Mouse (Mus musculus) midbrain, embryonic 10.5 days (tissue): ENCODE results near the gene Plin5. TPM values are rescaled to one million over a fixed set of nuclear protein-coding genes. Genes with fewer than 3 reads are reported as not detected.
"Not testable (repeated sequence)": the region's sequence is repeated elsewhere in the genome, so short reads cannot be mapped to it uniquely, and the experiment has no call there.

Experiments used
- DNase-seq: peaks from one replicate; pipeline ENCODE4 v3.0.0-alpha.2; 2017; ENCODE audit warnings: low spot score
- H3K27ac ChIP-seq: fragments of 300-500 bp; sonication (generic); replicated peaks from 2 replicates; pipeline ENCODE4 v1.5.1; 2016; ENCODE audit warnings: mild to moderate bottlenecking
- H3K27me3 ChIP-seq: fragments of 300-500 bp; sonication (generic); 2 replicates; pipeline ENCODE4 v1.6.1; 2016; ENCODE audit warnings: low read depth, mild to moderate bottlenecking; ENCODE audit not compliant: poor library complexity, severe bottlenecking
- H3K36me3 ChIP-seq: fragments of 300-500 bp; sonication (generic); 2 replicates; pipeline ENCODE4 v1.6.1; 2016; ENCODE audit warnings: mild to moderate bottlenecking, moderate library complexity
- H3K4me1 ChIP-seq: fragments of 300-500 bp; sonication (generic); 2 replicates; pipeline ENCODE4 v1.6.1; 2016
- H3K4me3 ChIP-seq: fragments of 300-500 bp; sonication (generic); 2 replicates; pipeline ENCODE4 v1.5.1; 2016; ENCODE audit warnings: mild to moderate bottlenecking, moderate library complexity
- H3K9me3 ChIP-seq: fragments of 300-500 bp; sonication (generic); replicated peaks from 2 replicates; pipeline ENCODE4 v1.6.1; 2016; ENCODE audit warnings: mild to moderate bottlenecking
- WGBS: fragments of 180-500 bp; shearing (Covaris S2); methylation state at CpG from one replicate; pipeline ENCODE4 v1.1.7; 2016; 5-methylcytosine and 5-hydroxymethylcytosine counted together
- polyA plus RNA-seq: library from polyadenylated mRNA; unstranded; fragments of >200 nt; fragmentation: Nextera tagmentation; extraction: Ambion mirVana; gene quantifications from 2 replicates; pipeline ENCODE4 v1.2.1, GENCODE M21; 2016

Gene Plin5
- polyA plus RNA-seq, 1 experiment from 2014 or later: 0.21 TPM

DNA sequence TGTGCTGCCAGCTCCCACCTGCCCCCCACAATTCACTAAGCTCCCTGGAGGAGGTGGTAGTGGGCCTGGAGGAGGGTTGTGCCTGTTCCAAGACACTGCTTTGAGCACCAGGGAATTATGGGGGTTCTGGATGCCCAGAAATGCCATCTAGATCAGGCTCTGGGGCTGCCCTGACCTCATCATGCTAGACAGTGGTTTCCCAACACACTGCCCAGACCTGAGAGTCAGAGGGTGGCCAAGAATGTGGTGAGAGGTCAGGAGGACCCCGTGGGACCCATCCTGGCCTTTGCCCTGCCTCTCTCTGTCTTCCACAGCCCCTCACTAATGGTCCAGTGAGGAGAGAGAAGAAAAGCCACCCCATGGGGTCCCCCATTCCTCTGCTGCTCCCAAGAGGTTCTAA, 6.4 kb downstream of the Plin5 start:
- Histone ChIP-seq H3K27ac (no peak overlapping the region), H3K4me1 (peaks cover 10% of the 10 kb centered on the region; the same call in 1 of the 2 replicates), H3K36me3 (no peaks in the 10 kb centered on the region), H3K9me3 (no peaks in the 10 kb centered on the region), H3K27me3 (peaks cover 4% of the 10 kb centered on the region), H3K4me3 (no peak overlapping the region)
- WGBS: 70% methylated on average over 1 of the region's 1 CpGs
- DNase-seq: no peak

DNA sequence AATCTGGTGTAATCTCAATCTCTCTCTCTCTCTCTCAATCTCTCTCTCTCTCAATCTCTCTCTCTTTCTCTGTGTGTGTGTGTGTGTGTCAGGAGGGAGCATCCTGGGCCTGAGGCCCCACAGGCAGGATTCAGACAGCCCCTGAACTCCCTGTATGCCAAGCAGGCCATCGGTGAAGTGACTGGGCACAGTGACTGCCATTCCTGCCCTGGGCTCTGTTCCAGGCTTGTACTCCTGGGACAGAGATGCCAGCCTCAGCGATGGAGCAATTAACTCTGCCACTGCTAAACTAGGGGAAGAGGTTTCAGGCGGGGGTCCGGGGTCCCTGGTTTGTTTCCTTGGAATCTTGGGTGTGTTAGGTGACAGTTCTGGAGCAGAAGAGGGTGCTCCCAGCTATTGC, 6.8 kb downstream of the Plin5 start:
- peaks cover 10% of the 10 kb centered on the region; the same call in 1 of the 2 replicates for H3K4me1 ChIP-seq
- no peak overlapping the region for H3K4me3 ChIP-seq
- no peak for DNase-seq
- WGBS: 67% methylated on average over 4 of the region's 4 CpGs
- H3K36me3 ChIP-seq: no peaks in the 10 kb centered on the region
- no peaks in the 10 kb centered on the region for H3K9me3 ChIP-seq
- no peak overlapping the region for H3K27ac ChIP-seq
- H3K27me3 ChIP-seq: no peaks in the 10 kb centered on the region; the same call in 1 of the 2 replicates

DNA sequence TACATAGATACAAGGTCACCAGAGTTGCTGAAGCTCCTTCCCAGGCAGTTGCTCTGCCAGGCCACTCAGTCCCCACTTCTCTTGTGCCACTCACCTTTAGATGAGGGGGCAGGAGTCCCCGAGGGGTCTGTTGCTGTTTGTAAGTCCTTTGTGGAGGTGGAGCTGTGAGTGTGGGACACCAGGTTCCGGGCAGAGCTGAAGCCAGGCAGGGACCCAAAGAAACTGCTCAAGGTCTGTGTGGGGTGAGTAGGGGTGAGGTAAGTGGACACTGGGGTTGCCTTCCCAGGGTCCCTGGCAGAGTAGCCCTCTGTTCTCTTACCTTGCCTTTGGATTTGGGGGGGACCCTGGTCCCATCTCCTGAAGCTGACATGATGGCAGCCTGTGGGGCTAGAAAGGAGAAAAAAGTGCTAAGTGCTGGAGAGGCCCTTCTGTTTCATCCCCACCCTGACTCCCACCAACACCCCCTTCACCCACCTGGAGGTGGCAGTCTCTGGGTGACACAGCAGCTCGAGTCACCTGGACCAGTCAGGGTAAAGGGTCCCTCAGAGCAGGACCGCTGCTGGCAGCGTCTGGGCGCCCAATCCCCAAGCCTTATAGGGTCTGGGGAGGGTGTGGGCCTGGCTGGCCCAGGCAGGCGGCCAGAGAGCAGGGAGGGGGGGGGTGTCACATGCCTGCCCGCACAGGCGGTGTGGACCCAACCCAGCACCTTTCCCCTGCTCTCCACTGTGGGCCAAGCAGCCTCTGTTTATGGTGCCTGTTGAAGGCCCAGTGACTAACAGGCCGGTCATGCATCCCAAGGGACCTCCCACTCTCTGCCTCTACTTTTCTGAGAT, 8.0 kb downstream of the Plin5 start, which contains the start of gene Plin4:
Gene Plin4, minus strand, starts transcription at position 585 of the 833 bp plus-strand sequence.
- DNase-seq: no peak
- no peaks in the 10 kb centered on the region for H3K27me3 ChIP-seq
- no peaks in the 10 kb centered on the region for H3K9me3 ChIP-seq
- WGBS: 63% methylated on average over 8 of the region's 10 CpGs
- no peaks in the 10 kb centered on the region for H3K36me3 ChIP-seq
- no peak within 1 kb of the TSS for H3K4me3 ChIP-seq
- H3K4me1 ChIP-seq: peaks cover 10% of the 10 kb centered on the region; the same call in 1 of the 2 replicates
- H3K27ac ChIP-seq: no peak within 1 kb of the TSS

DNA sequence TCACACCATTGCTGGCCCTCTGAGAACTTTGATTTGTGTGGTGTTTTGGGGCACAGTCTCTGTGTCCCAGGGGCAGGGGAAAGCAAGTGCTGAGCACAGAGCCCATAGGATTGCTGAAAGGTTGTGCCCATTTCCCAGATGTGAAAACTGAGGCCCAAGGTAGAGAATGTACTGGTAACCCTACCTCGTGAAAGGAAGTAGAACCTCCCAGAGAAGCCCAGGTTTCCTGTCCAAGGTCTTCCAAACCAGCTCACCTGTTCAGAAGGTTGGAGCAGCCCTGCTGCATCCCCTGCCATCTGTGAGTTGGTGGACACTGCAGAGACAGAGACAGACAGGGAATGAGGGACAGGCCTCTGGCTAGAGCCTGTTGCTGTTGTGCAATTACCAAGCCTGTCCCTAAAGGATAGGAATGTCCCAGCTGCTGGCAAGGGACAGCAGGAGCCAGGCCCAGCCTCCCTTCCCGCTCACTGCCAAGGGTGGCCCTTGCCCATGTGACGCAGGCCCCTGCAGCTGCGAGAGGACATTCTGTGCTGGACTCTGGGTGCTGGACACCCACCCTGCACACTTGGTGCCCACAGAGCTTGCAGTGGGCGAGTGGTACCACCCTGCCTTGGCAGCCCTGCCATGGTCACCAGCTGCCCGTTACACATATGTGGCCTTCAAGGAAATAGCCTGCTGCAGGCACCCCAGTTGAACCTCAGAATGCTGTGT, 8.9 kb downstream of the Plin5 start:
- Histone ChIP-seq H3K27ac (no peak overlapping the region), H3K36me3 (peaks cover 7% of the 10 kb centered on the region), H3K4me3 (no peak overlapping the region), H3K27me3 (no peaks in the 10 kb centered on the region), H3K9me3 (no peaks in the 10 kb centered on the region), H3K4me1 (peaks cover 8% of the 10 kb centered on the region; the same call in 1 of the 2 replicates)
- DNase-seq: no peak
- 87% methylated on average over 6 of the region's 6 CpGs for WGBS

DNA sequence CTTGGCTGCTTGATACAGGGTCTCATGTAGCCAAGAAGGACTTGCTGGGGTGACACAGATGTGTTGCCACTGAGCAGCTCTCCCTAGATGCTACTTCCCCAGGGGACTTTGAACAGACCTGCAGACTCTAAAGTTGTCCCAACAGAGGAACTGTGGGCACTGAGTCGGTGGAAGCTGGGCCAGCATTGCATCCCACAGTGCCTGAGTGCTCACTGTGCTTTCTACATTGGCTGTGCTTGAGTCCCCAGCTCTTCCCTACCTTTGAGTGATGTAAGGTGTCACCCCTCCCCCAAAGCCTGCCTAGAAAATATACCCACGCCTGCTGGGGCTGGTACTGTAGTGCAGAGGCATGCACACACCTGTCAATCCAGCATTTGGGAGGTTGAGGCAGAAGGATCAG, 9.7 kb downstream of the Plin5 start:
- H3K9me3 ChIP-seq: no peaks in the 10 kb centered on the region
- no peak overlapping the region for H3K27ac ChIP-seq
- 72% methylated on average over 2 of the region's 2 CpGs for WGBS
- no peak for DNase-seq
- peaks cover 14% of the 10 kb centered on the region for H3K36me3 ChIP-seq
- no peak overlapping the region for H3K4me3 ChIP-seq
- H3K27me3 ChIP-seq: no peaks in the 10 kb centered on the region
- peaks cover 2% of the 10 kb centered on the region; the same call in 1 of the 2 replicates for H3K4me1 ChIP-seq

DNA sequence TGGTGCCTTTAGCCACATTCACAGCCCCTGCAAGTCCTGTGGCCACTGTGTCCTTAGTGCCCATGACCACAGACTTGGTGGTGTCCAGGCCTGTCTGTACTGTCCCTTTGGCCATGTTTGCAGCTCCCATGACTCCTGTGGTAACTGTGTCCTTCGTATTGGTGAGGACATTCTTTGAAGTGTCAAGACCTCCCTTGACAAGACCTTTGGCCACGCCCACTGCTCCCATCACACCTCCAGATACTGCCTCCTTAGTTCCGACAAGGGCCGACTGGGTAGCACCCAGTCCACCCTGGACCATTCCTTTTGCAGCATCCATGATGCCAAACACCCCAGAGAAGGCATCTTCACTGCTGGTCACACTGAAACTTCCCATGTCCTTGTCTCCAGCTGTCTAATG, 10.4 kb downstream of the Plin5 start:
- DNase-seq: no peak
- no peak overlapping the region for H3K27ac ChIP-seq
- no peaks in the 10 kb centered on the region for H3K27me3 ChIP-seq
- WGBS: 85% methylated on average over 4 of the region's 4 CpGs
- H3K36me3 ChIP-seq: peaks cover 22% of the 10 kb centered on the region
- no peaks in the 10 kb centered on the region for H3K4me1 ChIP-seq
- H3K9me3 ChIP-seq: no peaks in the 10 kb centered on the region
- no peak overlapping the region for H3K4me3 ChIP-seq

DNA sequence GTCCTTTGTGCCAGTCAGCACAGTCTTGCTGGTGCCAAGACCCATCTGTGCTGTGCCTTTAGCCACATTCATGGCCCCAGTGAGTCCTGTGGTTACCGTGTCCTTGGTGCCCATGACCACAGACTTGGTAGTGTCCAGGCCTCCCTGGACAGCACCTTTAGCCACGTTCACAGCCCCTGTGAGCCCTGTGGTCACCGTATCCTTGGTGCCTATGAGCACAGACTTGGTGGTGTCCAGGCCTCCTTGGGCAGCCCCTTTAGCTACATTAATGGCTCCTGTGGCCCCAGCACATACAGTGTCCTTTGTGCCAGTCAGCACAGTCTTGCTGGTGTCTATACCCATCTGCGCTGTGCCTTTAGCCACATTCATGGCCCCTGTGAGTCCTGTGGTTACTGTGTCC, 11.0 kb downstream of the Plin5 start:
- not testable (repeated sequence) for H3K9me3 ChIP-seq, DNase-seq, H3K4me3 ChIP-seq, H3K27me3 ChIP-seq, H3K27ac ChIP-seq, H3K4me1 ChIP-seq
- WGBS: 94% methylated on average over 4 of the region's 4 CpGs
- peaks cover 27% of the 10 kb centered on the region for H3K36me3 ChIP-seq

DNA sequence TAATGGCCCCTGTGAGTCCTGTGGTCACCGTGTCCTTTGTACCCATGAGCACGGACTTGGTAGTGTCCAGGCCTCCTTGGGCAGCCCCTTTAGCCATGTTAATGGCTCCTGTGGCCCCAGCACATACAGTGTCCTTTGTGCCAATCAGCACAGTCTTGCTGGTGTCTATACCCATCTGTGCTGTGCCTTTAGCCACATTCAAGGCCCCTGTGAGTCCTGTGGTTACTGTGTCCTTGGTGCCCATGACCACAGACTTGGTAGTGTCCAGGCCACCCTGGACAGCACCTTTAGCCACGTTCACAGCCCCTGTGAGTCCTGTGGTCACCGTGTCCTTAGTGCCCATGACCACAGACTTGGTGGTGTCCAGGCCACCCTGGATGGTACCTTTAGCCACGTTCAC, 12.6 kb downstream of the Plin5 start:
- not testable (repeated sequence) for H3K4me3 ChIP-seq, H3K27me3 ChIP-seq, H3K4me1 ChIP-seq, H3K27ac ChIP-seq, DNase-seq, H3K9me3 ChIP-seq
- WGBS: 94% methylated on average over 2 of the region's 5 CpGs
- peaks cover 43% of the 10 kb centered on the region for H3K36me3 ChIP-seq

DNA sequence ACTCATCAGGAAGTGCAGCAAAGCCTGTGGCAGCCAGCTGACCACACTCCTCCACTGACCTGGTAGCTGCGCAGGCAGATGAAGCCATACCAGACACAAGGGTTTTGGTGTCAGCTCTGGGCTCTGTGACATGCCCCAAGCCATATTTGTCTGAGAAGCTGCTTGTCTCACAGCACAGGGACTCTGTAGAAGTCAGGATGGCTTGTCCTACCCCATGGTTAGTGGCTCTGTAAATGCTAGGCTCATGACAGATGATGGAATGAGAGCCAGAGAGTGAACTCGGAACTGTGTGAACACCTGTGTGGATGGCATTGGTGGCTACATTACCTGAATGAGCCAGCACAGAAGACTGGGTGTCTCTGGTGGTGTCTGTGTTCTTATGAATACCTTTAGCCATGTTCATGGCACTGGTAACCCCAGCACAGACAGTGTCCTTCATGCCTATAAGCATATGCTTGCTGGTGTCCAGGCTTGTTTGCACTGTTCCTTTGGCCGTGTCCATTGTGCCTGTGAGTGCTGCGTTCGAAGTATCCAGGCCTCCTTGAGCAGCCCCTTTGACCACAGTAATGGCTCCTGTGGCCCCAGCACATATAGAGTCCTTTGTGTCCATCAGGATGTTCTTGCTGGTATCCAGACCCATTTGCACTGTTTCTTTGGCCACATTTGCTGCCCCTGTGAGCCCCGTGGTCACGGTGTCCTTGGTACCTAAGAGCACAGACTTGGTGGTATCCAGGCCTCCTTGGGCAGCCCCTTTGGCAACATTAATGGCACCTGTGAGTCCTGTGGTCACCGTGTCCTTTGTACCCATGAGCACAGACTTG, 13.7 kb downstream of the Plin5 start:
- Histone ChIP-seq H3K9me3 (no peaks in the 10 kb centered on the region), H3K4me3 (no peak overlapping the region), H3K4me1 (no peaks in the 10 kb centered on the region), H3K27ac (no peak overlapping the region), H3K36me3 (peaks cover 55% of the 10 kb centered on the region), H3K27me3 (no peaks in the 10 kb centered on the region)
- WGBS: 95% methylated on average over 8 of the region's 8 CpGs
- DNase-seq: no peak

DNA sequence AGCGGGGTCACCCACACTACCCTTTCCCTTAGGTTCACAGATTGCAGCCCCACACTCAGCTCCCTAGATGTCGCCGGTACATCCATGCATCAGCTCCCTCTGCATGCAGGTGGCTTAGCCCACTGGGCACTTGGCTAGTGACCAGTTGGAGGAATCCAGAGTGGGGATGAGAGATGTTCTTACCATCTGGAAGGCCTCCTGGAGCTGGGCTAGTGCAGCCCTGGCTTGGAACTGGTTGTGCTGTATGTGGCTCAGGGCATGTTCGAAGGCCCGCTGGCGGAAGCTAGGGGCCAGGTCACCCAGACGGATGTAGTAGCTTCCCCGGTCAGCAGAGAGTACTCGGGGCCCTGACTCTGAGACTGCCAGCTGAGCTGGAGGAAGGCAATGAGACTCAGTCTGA, 14.5 kb downstream of the Plin5 start:
- Histone ChIP-seq H3K27me3 (no peaks in the 10 kb centered on the region), H3K4me1 (no peaks in the 10 kb centered on the region), H3K4me3 (no peak overlapping the region), H3K9me3 (no peaks in the 10 kb centered on the region), H3K27ac (no peak overlapping the region), H3K36me3 (peaks cover 62% of the 10 kb centered on the region)
- 94% methylated on average over 9 of the region's 9 CpGs for WGBS
- DNase-seq: no peak

DNA sequence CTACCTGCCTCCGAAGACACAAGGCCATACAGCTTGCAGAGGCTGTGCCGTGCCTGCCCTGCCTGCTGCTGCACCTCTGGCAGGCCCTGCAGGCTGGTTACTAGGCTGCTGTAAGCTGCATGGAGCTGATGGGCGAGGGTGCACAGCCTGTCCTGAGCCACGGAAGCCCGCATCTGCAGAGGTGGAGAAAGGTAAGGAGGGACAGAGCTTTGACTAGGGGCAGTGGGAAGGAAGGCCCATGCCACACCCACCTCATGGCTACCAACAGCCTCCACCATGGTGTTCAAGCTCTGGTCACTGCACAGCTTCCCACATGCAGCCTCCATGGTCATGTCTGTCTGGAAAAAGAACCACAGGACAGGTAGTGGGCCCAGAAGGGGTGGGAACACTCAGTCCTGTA, 15.2 kb downstream of the Plin5 start:
- WGBS: 91% methylated on average over 5 of the region's 5 CpGs
- H3K27me3 ChIP-seq: no peaks in the 10 kb centered on the region

DNA sequence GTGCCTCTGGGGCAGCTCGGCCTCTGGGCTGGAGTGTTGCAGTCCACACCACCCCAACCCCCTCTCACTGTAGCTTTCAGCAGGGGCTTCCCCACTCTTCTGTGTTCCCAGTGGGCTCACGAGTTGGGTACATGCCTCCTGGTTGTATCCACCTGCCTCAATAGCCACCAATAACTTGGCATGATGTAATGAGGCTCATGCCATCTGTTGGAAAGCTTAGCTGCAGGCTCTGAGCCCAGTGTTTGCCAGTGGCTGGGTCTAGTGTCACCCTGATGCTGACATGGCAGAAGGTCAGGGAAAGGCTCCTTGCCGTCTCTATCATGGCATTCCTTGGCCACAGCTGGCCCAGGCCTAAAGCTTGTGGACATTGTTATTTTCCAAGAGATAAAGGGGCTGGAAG, 16.6 kb downstream of the Plin5 start:
- Histone ChIP-seq H3K36me3 (peaks cover 83% of the 10 kb centered on the region), H3K27ac (no peak overlapping the region), H3K9me3 (no peaks in the 10 kb centered on the region), H3K4me1 (no peaks in the 10 kb centered on the region), H3K27me3 (no peaks in the 10 kb centered on the region), H3K4me3 (no peak overlapping the region)
- 95% methylated on average over 3 of the region's 3 CpGs for WGBS
- no peak for DNase-seq

More for the DNA sequence above, 15.2 kb downstream of the Plin5 start:
- H3K36me3 ChIP-seq: peaks cover 70% of the 10 kb centered on the region
- no peaks in the 10 kb centered on the region for H3K9me3 ChIP-seq
- no peak overlapping the region for H3K4me3 ChIP-seq
- H3K27ac ChIP-seq: no peak overlapping the region
- DNase-seq: no peak
- no peaks in the 10 kb centered on the region for H3K4me1 ChIP-seq
